Mouse (Mus musculus): ENCODE data around the gene Slc38a1. TPM values are rescaled to one million over a fixed set of nuclear protein-coding genes. Genes with fewer than 3 reads are reported as not detected.
A peak's percentile ranks its signal among the peaks of the same experiment; 100 is the strongest.

Gene Slc38a1
- polyA plus RNA-seq, 1 experiment from 2014 or later, result 150 TPM

- H3K27ac ChIP-seq (replicated peaks; ENCODE audit: low read depth, low read length), result peak overlapping the region; percentile 61; the same call in 1 of the 2 replicates
- no peaks in the 10 kb centered on the region for H3K36me3 ChIP-seq (ENCODE audit: control insufficient read depth, insufficient read depth, low read length)
- H3K4me1 ChIP-seq (ENCODE audit: control insufficient read depth, insufficient read depth, low read length), result 0 out of 2 replicates have a peak, but pooled peaks cover 3% of the 10 kb centered on the region
- no peaks in the 10 kb centered on the region for H3K9me3 ChIP-seq (ENCODE audit: control insufficient read depth, low read length)
- DNase-seq, result peak; percentile 32
- 66% methylated on average over 9 of the region's 9 CpGs for WGBS
- peak; percentile 40; the same call in 1 of the 2 replicates for ATAC-seq (ENCODE audit: low FRiP score, low TSS enrichment)
- no peaks in the 10 kb centered on the region for H3K27me3 ChIP-seq (ENCODE audit: control insufficient read depth, insufficient read depth, low read length)
- no peak overlapping the region for H3K4me2 ChIP-seq (ENCODE audit: low read length)
- H3K9ac ChIP-seq (replicated peaks; ENCODE audit: low read length), result no peak overlapping the region
- no peak overlapping the region for H3K4me3 ChIP-seq (replicated peaks; ENCODE audit: low read depth, low read length)
These were observed 94.3 kb downstream of the Slc38a1 start for GRCm38 (mm10) chr15:96548363-96548762.

DNA sequence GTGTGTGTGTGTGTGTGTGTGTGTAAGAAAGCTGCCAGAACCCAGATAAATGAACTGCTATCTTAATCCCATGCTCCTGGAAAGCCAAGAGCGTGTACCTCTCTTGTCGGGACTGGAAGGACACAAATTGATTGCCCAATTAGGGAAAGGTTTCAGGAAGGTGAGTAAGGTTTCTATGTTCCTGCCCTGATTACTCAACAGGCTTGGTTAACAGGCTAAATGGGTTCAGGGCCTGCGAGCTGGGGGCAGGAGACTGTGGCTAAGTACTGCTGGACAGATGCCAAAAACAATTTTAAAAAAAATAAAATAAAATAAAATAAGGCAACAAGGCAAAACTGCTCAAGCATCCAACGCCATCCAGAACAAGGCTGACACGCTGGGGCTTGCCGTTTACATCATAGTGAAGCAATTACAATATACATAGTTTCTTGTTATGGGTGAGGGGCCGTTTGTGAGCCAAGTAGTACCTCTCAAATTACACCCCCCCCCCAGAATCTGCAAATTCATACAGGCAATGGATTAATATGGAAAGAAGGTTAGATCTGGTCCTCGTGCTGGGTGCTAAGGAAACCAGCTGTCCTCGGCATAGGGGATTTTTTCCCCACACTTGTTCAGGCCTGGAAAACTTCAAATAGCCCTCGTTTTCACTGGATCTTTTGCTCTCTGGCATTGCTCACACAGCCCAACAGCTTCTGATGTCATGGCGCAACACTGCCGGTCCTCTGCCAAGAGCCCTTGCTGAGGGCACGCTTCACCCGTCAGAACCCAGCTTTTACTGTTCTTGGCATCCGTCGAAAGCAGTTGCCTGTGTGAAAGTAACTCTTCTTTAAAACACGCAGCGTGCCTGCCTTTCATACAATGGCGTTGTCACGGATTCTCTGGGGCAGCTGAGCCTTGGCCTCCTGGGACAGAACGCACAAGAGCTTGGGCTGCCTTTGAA, 95.2 kb downstream of the Slc38a1 start:
- DNase-seq (peak; percentile 80), ATAC-seq (ENCODE audit: low FRiP score, low TSS enrichment) (peak; percentile 76)
- no peaks in the 10 kb centered on the region for H3K27me3 ChIP-seq (ENCODE audit: control insufficient read depth, insufficient read depth, low read length)
- H3K4me3 ChIP-seq (replicated peaks; ENCODE audit: low read depth, low read length), result no peak overlapping the region
- WGBS, result 26% methylated on average over 21 of the region's 21 CpGs
- H3K36me3 ChIP-seq (ENCODE audit: control insufficient read depth, insufficient read depth, low read length), result no peaks in the 10 kb centered on the region
- H3K9me3 ChIP-seq (ENCODE audit: control insufficient read depth, low read length), result no peaks in the 10 kb centered on the region
- H3K4me2 ChIP-seq (ENCODE audit: low read length), result peak overlapping the region; percentile 22
- H3K9ac ChIP-seq (replicated peaks; ENCODE audit: low read length), result peak overlapping the region; percentile 9; the same call in 1 of the 2 replicates
- H3K4me1 ChIP-seq (ENCODE audit: control insufficient read depth, insufficient read depth, low read length), result 0 out of 2 replicates have a peak, but pooled peaks cover 3% of the 10 kb centered on the region
- H3K27ac ChIP-seq (replicated peaks; ENCODE audit: low read depth, low read length), result peak overlapping the region; percentile 61

- no peaks in the 10 kb centered on the region for H3K9me3 ChIP-seq (ENCODE audit: control insufficient read depth, low read length)
- H3K4me2 ChIP-seq (ENCODE audit: low read length), result peak overlapping the region; percentile 60
- peak overlapping the region; percentile 49 for H3K9ac ChIP-seq (replicated peaks; ENCODE audit: low read length)
- DNase-seq (peak; percentile 93), ATAC-seq (ENCODE audit: low FRiP score, low TSS enrichment) (no peak)
- H3K27ac ChIP-seq (replicated peaks; ENCODE audit: low read depth, low read length), result no peak overlapping the region
- 0 out of 2 replicates have a peak, but pooled peaks cover 3% of the 10 kb centered on the region for H3K4me1 ChIP-seq (ENCODE audit: control insufficient read depth, insufficient read depth, low read length)
- peak overlapping the region; percentile 38 for H3K4me3 ChIP-seq (replicated peaks; ENCODE audit: low read depth, low read length)
- H3K36me3 ChIP-seq (ENCODE audit: control insufficient read depth, insufficient read depth, low read length), result no peaks in the 10 kb centered on the region
- WGBS, result 4% methylated on average over 24 of the region's 24 CpGs
- H3K27me3 ChIP-seq (ENCODE audit: control insufficient read depth, insufficient read depth, low read length), result no peaks in the 10 kb centered on the region
These were observed 99.4 kb downstream of the Slc38a1 start for GRCm38 (mm10) chr15:96543181-96543828.

GRCm38 (mm10) chr15:96542135-96542534, 100.6 kb downstream of the Slc38a1 start:
- no peaks in the 10 kb centered on the region for H3K36me3 ChIP-seq (ENCODE audit: control insufficient read depth, insufficient read depth, low read length)
- H3K27me3 ChIP-seq (ENCODE audit: control insufficient read depth, insufficient read depth, low read length), result no peaks in the 10 kb centered on the region
- no peak overlapping the region for H3K4me2 ChIP-seq (ENCODE audit: low read length)
- no peaks in the 10 kb centered on the region for H3K9me3 ChIP-seq (ENCODE audit: control insufficient read depth, low read length)
- no peak overlapping the region for H3K4me3 ChIP-seq (replicated peaks; ENCODE audit: low read depth, low read length)
- 0 out of 2 replicates have a peak, but pooled peaks cover 3% of the 10 kb centered on the region for H3K4me1 ChIP-seq (ENCODE audit: control insufficient read depth, insufficient read depth, low read length)
- ATAC-seq (ENCODE audit: low FRiP score, low TSS enrichment) (no peak), DNase-seq (no peak)
- H3K27ac ChIP-seq (replicated peaks; ENCODE audit: low read depth, low read length), result no peak overlapping the region
- 58% methylated on average over 8 of the region's 8 CpGs for WGBS
- H3K9ac ChIP-seq (replicated peaks; ENCODE audit: low read length), result no peak overlapping the region

DNA sequence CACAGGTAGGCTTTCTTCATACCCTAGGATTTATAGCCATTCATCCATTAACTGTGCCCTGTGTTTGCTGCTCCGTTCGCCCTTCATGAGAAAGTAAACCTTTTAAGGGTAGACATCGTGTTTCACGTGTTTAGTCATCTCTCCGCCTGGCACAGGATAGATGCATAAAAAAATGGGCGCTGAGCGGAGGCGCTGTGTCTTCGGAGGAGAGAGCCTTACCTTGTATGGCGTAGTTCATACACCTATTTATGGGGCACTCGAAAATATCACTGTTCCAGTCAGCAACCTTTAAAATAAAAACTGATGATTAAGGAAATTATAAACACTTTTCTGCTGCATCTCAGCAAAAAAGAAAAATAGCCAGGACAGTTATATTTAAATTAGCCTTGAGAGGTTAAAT, 105.4 kb downstream of the Slc38a1 start:
- DNase-seq (no peak), ATAC-seq (ENCODE audit: low FRiP score, low TSS enrichment) (no peak)
- Histone ChIP-seq H3K27me3 (ENCODE audit: control insufficient read depth, insufficient read depth, low read length) (no peaks in the 10 kb centered on the region), H3K27ac (replicated peaks; ENCODE audit: low read depth, low read length) (no peak overlapping the region), H3K4me1 (ENCODE audit: control insufficient read depth, insufficient read depth, low read length) (no peaks in the 10 kb centered on the region), H3K9me3 (ENCODE audit: control insufficient read depth, low read length) (no peaks in the 10 kb centered on the region), H3K4me2 (ENCODE audit: low read length) (no peak overlapping the region), H3K36me3 (ENCODE audit: control insufficient read depth, insufficient read depth, low read length) (no peaks in the 10 kb centered on the region), H3K4me3 (replicated peaks; ENCODE audit: low read depth, low read length) (no peak overlapping the region), H3K9ac (replicated peaks; ENCODE audit: low read length) (no peak overlapping the region)
- WGBS, result 94% methylated on average over 11 of the region's 11 CpGs

DNA sequence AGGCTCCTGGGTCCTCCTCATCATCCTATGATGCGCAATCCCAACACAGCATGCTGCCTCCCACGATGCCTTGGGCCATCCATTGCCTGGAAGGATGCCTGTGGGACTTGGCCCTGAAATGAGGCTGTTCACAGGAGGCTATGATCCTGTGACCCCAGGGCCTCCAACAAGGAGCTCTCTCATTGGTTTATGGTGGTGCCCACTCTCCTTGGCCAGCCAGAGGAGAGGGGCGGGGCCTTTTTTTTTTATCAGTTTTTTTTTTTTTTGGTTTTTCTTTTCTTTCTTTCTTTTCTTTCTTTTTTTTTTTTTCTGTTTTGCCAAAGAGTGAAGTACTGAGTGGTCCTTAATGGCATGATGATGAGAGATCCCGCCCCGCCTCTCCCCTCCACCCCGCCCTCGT, 106.3 kb downstream of the Slc38a1 start:
- H3K36me3 ChIP-seq (ENCODE audit: control insufficient read depth, insufficient read depth, low read length), result no peaks in the 10 kb centered on the region
- H3K4me3 ChIP-seq (replicated peaks; ENCODE audit: low read depth, low read length), result no peak overlapping the region
- DNase-seq (no peak), ATAC-seq (ENCODE audit: low FRiP score, low TSS enrichment) (no peak)
- H3K4me1 ChIP-seq (ENCODE audit: control insufficient read depth, insufficient read depth, low read length), result no peaks in the 10 kb centered on the region
- no peak overlapping the region for H3K4me2 ChIP-seq (ENCODE audit: low read length)
- H3K9ac ChIP-seq (replicated peaks; ENCODE audit: low read length), result no peak overlapping the region
- no peaks in the 10 kb centered on the region for H3K27me3 ChIP-seq (ENCODE audit: control insufficient read depth, insufficient read depth, low read length)
- WGBS, result 95% methylated on average over 7 of the region's 7 CpGs
- H3K9me3 ChIP-seq (ENCODE audit: control insufficient read depth, low read length), result no peaks in the 10 kb centered on the region
- H3K27ac ChIP-seq (replicated peaks; ENCODE audit: low read depth, low read length), result no peak overlapping the region

GRCm38 (mm10) chr15:96527686-96528085, 115.0 kb downstream of the Slc38a1 start:
- no peak overlapping the region for H3K27ac ChIP-seq (replicated peaks; ENCODE audit: low read depth, low read length)
- WGBS, result 40% methylated on average over 6 of the region's 6 CpGs

GRCm38 (mm10) chr15:96524239-96524738, 118.4 kb downstream of the Slc38a1 start:
- peak; percentile 58 for DNase-seq

More at GRCm38 (mm10) chr15:96527686-96528085, 115.0 kb downstream of the Slc38a1 start:
- Histone ChIP-seq H3K9me3 (ENCODE audit: control insufficient read depth, low read length) (no peaks in the 10 kb centered on the region), H3K4me2 (ENCODE audit: low read length) (no peak overlapping the region), H3K36me3 (ENCODE audit: control insufficient read depth, insufficient read depth, low read length) (no peaks in the 10 kb centered on the region), H3K4me1 (ENCODE audit: control insufficient read depth, insufficient read depth, low read length) (0 out of 2 replicates have a peak, but pooled peaks cover 7% of the 10 kb centered on the region), H3K4me3 (replicated peaks; ENCODE audit: low read depth, low read length) (no peak overlapping the region), H3K27me3 (ENCODE audit: control insufficient read depth, insufficient read depth, low read length) (no peaks in the 10 kb centered on the region), H3K9ac (replicated peaks; ENCODE audit: low read length) (no peak overlapping the region)
- DNase-seq, result no peak
- ATAC-seq (ENCODE audit: low FRiP score, low TSS enrichment), result no peak

More at GRCm38 (mm10) chr15:96524239-96524738, 118.4 kb downstream of the Slc38a1 start:
- no peaks in the 10 kb centered on the region for H3K36me3 ChIP-seq (ENCODE audit: control insufficient read depth, insufficient read depth, low read length)
- 0 out of 2 replicates have a peak, but pooled peaks cover 7% of the 10 kb centered on the region for H3K4me1 ChIP-seq (ENCODE audit: control insufficient read depth, insufficient read depth, low read length)
- H3K27ac ChIP-seq (replicated peaks; ENCODE audit: low read depth, low read length), result 0 out of 2 replicates have a peak overlapping the region, but pooled peaks have one; percentile 20
- H3K9ac ChIP-seq (replicated peaks; ENCODE audit: low read length), result no peak overlapping the region; the same call in 1 of the 2 replicates
- 0 out of 2 replicates have a peak, but pooled peaks have one; percentile 34 for ATAC-seq (ENCODE audit: low FRiP score, low TSS enrichment)
- 16% methylated on average over 9 of the region's 9 CpGs for WGBS
- H3K4me3 ChIP-seq (replicated peaks; ENCODE audit: low read depth, low read length), result no peak overlapping the region
- no peaks in the 10 kb centered on the region for H3K27me3 ChIP-seq (ENCODE audit: control insufficient read depth, insufficient read depth, low read length)
- no peak overlapping the region for H3K4me2 ChIP-seq (ENCODE audit: low read length)
- H3K9me3 ChIP-seq (ENCODE audit: control insufficient read depth, low read length), result no peaks in the 10 kb centered on the region

Measured in midbrain, embryonic 14.5 days (tissue).